Mouse (Mus musculus) kidney, adult 2 months (tissue): ENCODE measurements at regions not wholly inside any gene's neighbourhood (a gene's known extent, or its start where the extent isn't known, plus 50 kb on each side); places are given as distances from the start of the nearest gene placed in this dataset.

Experiments
- DNase-seq: peaks from one replicate; pipeline ENCODE4 v3.0.0; 2021
- H3K27ac ChIP-seq: fragments of 200-500 bp; 2 replicates; pipeline ENCODE4 v1.5.1; 2012; ENCODE audit warnings: low read depth, low read length, control low read depth, inconsistent platforms; ENCODE audit not compliant: insufficient read depth
- H3K27me3 ChIP-seq: fragments of 200-500 bp; replicated peaks from 2 replicates; pipeline ENCODE4 v1.6.1; 2012; ENCODE audit warnings: mild to moderate bottlenecking, moderate library complexity, low read length, inconsistent platforms; ENCODE audit not compliant: control insufficient read depth, insufficient read depth
- H3K36me3 ChIP-seq: fragments of 200-500 bp; 2 replicates; pipeline ENCODE4 v1.6.1; 2012; ENCODE audit warnings: mild to moderate bottlenecking, moderate library complexity, low read length, inconsistent platforms; ENCODE audit not compliant: control insufficient read depth, insufficient read depth
- H3K4me1 ChIP-seq: fragments of 200-500 bp; 2 replicates; pipeline ENCODE4 v1.6.1; 2011; ENCODE audit warnings: low read length; ENCODE audit not compliant: control insufficient read depth, insufficient read depth
- H3K4me3 ChIP-seq: fragments of 200-500 bp; 2 replicates; pipeline ENCODE4 v1.5.1; 2011; ENCODE audit warnings: mild to moderate bottlenecking, low read depth, low read length, control low read depth; ENCODE audit not compliant: insufficient read depth
- CTCF ChIP-seq: fragments of 200-500 bp; conservative IDR thresholded peaks from 2 replicates; pipeline ENCODE4 v1.5.1; 2011; ENCODE audit warnings: low read depth, mild to moderate bottlenecking, control low read depth, low read length, moderate library complexity, mixed read lengths; ENCODE audit not compliant: insufficient read depth, insufficient read length
- POLR2A ChIP-seq: fragments of 200-500 bp; IDR thresholded peaks from one replicate; pipeline ENCODE4 v1.6.1; 2011; ENCODE audit warnings: low read depth, low read length, control low read depth
- WGBS: fragments of 180-500 bp; shearing (Covaris S2); methylation state at CpG from one replicate; pipeline ENCODE4 v1.1.7; 2018; 5-methylcytosine and 5-hydroxymethylcytosine counted together

- TF ChIP-seq CTCF (no peak), POLR2A (no peak)
- Histone ChIP-seq H3K4me3 (no peak overlapping the region), H3K36me3 (no peaks in the 10 kb centered on the region), H3K27ac (no peak overlapping the region), H3K27me3 (no peaks in the 10 kb centered on the region), H3K4me1 (no peaks in the 10 kb centered on the region)
- DNase-seq: no peak
- 48% methylated on average over 9 of the region's 9 CpGs for WGBS
These were observed 51.3 kb upstream of the Ier5l start for GRCm38 (mm10) chr2:30525295-30525694.

GRCm38 (mm10) chr2:30525831-30526230, 51.8 kb upstream of the Ier5l start:
- Histone ChIP-seq H3K36me3 (no peaks in the 10 kb centered on the region), H3K4me1 (no peaks in the 10 kb centered on the region), H3K4me3 (no peak overlapping the region), H3K27ac (no peak overlapping the region), H3K27me3 (no peaks in the 10 kb centered on the region)
- WGBS: 39% methylated on average over 3 of the region's 3 CpGs
- DNase-seq: no peak
- TF ChIP-seq POLR2A (no peak), CTCF (no peak)

- TF ChIP-seq CTCF (no peak), POLR2A (no peak)
- H3K4me1 ChIP-seq: no peaks in the 10 kb centered on the region
- no peaks in the 10 kb centered on the region for H3K27me3 ChIP-seq
- no peak overlapping the region for H3K4me3 ChIP-seq
- no peak for DNase-seq
- 45% methylated on average over 4 of the region's 4 CpGs for WGBS
- H3K27ac ChIP-seq: no peak overlapping the region
- H3K36me3 ChIP-seq: no peaks in the 10 kb centered on the region
These were observed 53.5 kb upstream of the Ier5l start for GRCm38 (mm10) chr2:30527495-30527894.

GRCm38 (mm10) chr2:30532948-30533347, 58.9 kb upstream of the Ier5l start:
- no peak for TF ChIP-seq POLR2A
- TF ChIP-seq CTCF: 0 out of 2 replicates have a peak, but pooled peaks have one; percentile 11
- no peak for DNase-seq
- H3K4me3 ChIP-seq: no peak overlapping the region

GRCm38 (mm10) chr2:30533367-30533766, 59.3 kb upstream of the Ier5l start:
- TF ChIP-seq CTCF (no peak), POLR2A (no peak)
- no peaks in the 10 kb centered on the region for H3K4me1 ChIP-seq
- no peak for DNase-seq
- WGBS: 97% methylated on average over 6 of the region's 6 CpGs
- no peak overlapping the region for H3K27ac ChIP-seq
- H3K27me3 ChIP-seq: no peaks in the 10 kb centered on the region
- H3K36me3 ChIP-seq: no peaks in the 10 kb centered on the region
- H3K4me3 ChIP-seq: no peak overlapping the region

More at GRCm38 (mm10) chr2:30532948-30533347, 58.9 kb upstream of the Ier5l start:
- Histone ChIP-seq H3K27ac (no peak overlapping the region), H3K4me1 (no peaks in the 10 kb centered on the region), H3K27me3 (no peaks in the 10 kb centered on the region), H3K36me3 (no peaks in the 10 kb centered on the region)

- no peak for DNase-seq
- Histone ChIP-seq H3K36me3 (no peaks in the 10 kb centered on the region), H3K4me1 (no peaks in the 10 kb centered on the region), H3K4me3 (no peak overlapping the region), H3K27me3 (no peaks in the 10 kb centered on the region), H3K27ac (no peak overlapping the region)
- no peak for TF ChIP-seq POLR2A
- no peak for TF ChIP-seq CTCF
- WGBS: 73% methylated on average over 10 of the region's 10 CpGs
These were observed 60.4 kb upstream of the Cstad start for GRCm38 (mm10) chr2:30534485-30534884.

- 96% methylated on average over 1 of the region's 1 CpGs for WGBS
- no peak for DNase-seq
These were observed 55.5 kb upstream of the Cstad start for GRCm38 (mm10) chr2:30539305-30539704.

GRCm38 (mm10) chr2:30541541-30541940, 53.3 kb upstream of the Cstad start:
- peak; percentile 40 for DNase-seq
- H3K36me3 ChIP-seq: no peaks in the 10 kb centered on the region
- 38% methylated on average over 4 of the region's 4 CpGs for WGBS
- no peak overlapping the region for H3K4me3 ChIP-seq
- no peaks in the 10 kb centered on the region for H3K27me3 ChIP-seq
- TF ChIP-seq POLR2A: no peak
- no peak for TF ChIP-seq CTCF
- 0 out of 2 replicates have a peak, but pooled peaks cover 11% of the 10 kb centered on the region for H3K4me1 ChIP-seq
- peak overlapping the region; percentile 54 for H3K27ac ChIP-seq

More at GRCm38 (mm10) chr2:30539305-30539704, 55.5 kb upstream of the Cstad start:
- Histone ChIP-seq H3K4me3 (no peak overlapping the region), H3K4me1 (0 out of 2 replicates have a peak, but pooled peaks cover 5% of the 10 kb centered on the region), H3K36me3 (no peaks in the 10 kb centered on the region), H3K27ac (no peak overlapping the region), H3K27me3 (no peaks in the 10 kb centered on the region)
- TF ChIP-seq POLR2A (no peak), CTCF (no peak)
